Mouse (Mus musculus): ENCODE measurements around the gene Parvg. TPM values are rescaled to one million over a fixed set of nuclear protein-coding genes. Genes with fewer than 3 reads are reported as not detected.

The Parvg gene
- polyA plus RNA-seq, 1 experiment: 63.0 TPM

DNA sequence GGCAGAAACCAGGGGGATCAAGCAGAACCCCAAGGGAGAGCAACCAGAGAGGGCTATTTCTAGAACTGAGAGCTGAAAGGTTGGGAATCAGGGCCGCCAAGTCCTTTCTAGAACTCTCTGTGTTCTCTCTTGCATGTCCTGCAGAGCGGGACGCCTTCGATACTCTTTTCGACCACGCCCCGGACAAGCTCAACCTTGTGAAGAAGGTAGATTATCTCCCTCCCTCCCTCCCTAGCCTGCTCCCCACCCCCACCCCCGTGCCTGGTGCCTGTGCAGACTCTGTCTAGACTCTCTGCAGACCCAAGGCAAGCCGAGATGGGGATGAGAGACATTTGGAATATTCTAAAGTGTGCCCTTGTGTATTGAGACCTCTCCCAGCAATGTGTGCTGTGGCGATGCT lies 20.6 kb upstream of the Parvg start:
- Histone ChIP-seq H3K27me3 (ENCODE audit: control insufficient read depth, insufficient read depth, low read length) (no peaks in the 10 kb centered on the region), H3K4me3 (ENCODE audit: control insufficient read depth, low read depth, low read length) (no peak overlapping the region), H3K27ac (ENCODE audit: control insufficient read depth, insufficient read depth, low read depth, low read length) (no peak overlapping the region), H3K4me1 (ENCODE audit: control insufficient read depth, insufficient read depth, low read length) (peaks cover 5% of the 10 kb centered on the region), H3K36me3 (ENCODE audit: control insufficient read depth, insufficient read depth, low read length) (no peaks in the 10 kb centered on the region)
- TF ChIP-seq POLR2A (IDR thresholded peaks at IDR 0.05; ENCODE audit: control insufficient read depth, low read depth, low read length): no peak
- TF ChIP-seq CTCF (IDR thresholded peaks at IDR 0.05; ENCODE audit: control insufficient read depth, insufficient read depth, insufficient replicate concordance, low read depth, low read length): no peak

DNA sequence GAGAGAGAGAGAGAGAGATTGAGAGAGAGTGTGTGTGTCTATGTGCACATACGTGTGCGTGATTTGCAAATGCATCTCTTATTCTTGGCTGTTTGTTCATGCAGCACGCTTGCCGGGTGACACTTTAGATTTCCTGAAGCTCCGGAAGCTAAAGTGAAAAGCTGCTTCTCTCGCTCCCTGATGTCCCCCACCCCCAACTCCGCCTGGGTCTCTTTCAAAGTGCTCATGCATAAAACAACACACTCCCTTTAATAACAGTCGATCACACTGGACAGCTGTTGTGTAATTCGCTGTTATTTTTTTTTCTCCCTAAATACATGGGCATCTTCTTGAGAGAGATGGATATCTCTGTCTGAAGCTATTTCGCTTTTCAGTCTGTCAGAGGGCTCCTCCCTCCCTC lies 18.5 kb upstream of the Parvg start:
- no peaks in the 10 kb centered on the region for H3K36me3 ChIP-seq (ENCODE audit: control insufficient read depth, insufficient read depth, low read length)
- H3K27me3 ChIP-seq (ENCODE audit: control insufficient read depth, insufficient read depth, low read length): no peaks in the 10 kb centered on the region
- no peak overlapping the region for H3K4me3 ChIP-seq (ENCODE audit: control insufficient read depth, low read depth, low read length)
- TF ChIP-seq POLR2A (IDR thresholded peaks at IDR 0.05; ENCODE audit: control insufficient read depth, low read depth, low read length): no peak
- H3K4me1 ChIP-seq (ENCODE audit: control insufficient read depth, insufficient read depth, low read length): no peaks in the 10 kb centered on the region; the same call in 1 of the 2 replicates
- H3K27ac ChIP-seq (ENCODE audit: control insufficient read depth, insufficient read depth, low read depth, low read length): no peak overlapping the region

DNA sequence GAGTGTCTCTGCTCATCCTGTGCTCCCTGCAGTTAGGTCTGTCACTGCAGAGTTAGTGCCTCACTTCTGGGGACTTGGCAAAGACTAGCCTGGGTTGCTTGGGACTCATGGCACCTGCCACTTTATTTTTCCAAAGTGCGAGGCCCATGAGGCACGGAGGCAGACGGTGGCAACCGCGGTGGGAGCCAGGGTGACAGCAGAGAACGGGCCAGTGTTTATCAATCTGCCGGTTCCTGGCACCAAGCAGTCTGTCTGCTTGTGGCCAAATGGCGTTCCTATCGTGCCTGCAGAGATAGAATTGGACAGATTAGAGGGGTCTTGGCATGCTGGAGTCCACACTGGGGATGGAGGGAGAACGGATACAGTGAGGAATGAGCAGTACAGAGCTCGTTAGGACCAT lies 13.6 kb upstream of the Parvg start:
- peaks cover 2% of the 10 kb centered on the region for H3K4me1 ChIP-seq (ENCODE audit: control insufficient read depth, insufficient read depth, low read length)
- no peaks in the 10 kb centered on the region for H3K36me3 ChIP-seq (ENCODE audit: control insufficient read depth, insufficient read depth, low read length)
- TF ChIP-seq POLR2A (IDR thresholded peaks at IDR 0.05; ENCODE audit: control insufficient read depth, low read depth, low read length) (no peak), CTCF (IDR thresholded peaks at IDR 0.05; ENCODE audit: control insufficient read depth, insufficient read depth, insufficient replicate concordance, low read depth, low read length) (no peak)
- no peaks in the 10 kb centered on the region for H3K27me3 ChIP-seq (ENCODE audit: control insufficient read depth, insufficient read depth, low read length)
- H3K27ac ChIP-seq (ENCODE audit: control insufficient read depth, insufficient read depth, low read depth, low read length): no peak overlapping the region
- H3K4me3 ChIP-seq (ENCODE audit: control insufficient read depth, low read depth, low read length): no peak overlapping the region

DNA sequence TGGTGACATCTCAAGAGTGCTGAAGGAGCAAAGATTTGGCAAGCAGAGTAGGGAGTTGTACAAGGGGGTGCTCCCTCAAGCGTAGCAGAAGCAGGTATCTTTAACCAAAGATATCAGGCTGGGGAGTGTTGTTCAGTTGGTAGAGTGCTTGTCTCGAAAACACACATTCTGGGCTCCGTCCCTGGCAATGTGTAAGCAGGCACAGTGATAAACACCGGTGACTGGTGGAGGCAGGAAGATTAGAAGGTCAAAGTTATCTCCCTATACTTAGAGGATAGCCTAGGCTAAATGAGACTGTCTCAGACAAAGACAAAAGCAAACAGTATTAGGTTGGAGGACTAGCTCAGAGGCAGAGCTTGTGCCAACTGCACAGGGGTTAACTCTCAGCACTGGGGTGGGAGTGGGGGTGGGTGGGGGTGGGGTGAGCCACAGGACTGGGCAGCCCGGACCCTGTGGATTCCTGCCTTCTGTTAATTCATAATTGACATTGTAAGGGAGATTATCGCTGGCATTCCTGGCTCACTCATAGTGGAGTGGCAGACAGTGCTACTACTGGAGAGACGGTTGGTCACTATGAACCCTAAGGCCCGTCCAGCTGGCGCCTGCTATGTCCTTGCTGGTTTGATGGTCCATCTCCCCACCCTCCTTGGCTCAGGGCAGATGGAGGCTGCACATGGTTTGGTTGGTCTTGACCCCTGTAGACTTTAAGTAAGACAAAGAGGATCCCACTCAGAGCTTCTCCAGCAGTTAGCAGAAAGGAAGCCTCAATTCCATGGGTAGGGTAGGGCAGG lies 12.3 kb upstream of the Parvg start:
- H3K36me3 ChIP-seq (ENCODE audit: control insufficient read depth, insufficient read depth, low read length): no peaks in the 10 kb centered on the region
- peaks cover 2% of the 10 kb centered on the region for H3K4me1 ChIP-seq (ENCODE audit: control insufficient read depth, insufficient read depth, low read length)
- no peaks in the 10 kb centered on the region for H3K27me3 ChIP-seq (ENCODE audit: control insufficient read depth, insufficient read depth, low read length)
- H3K27ac ChIP-seq (ENCODE audit: control insufficient read depth, insufficient read depth, low read depth, low read length): no peak overlapping the region
- no peak overlapping the region for H3K4me3 ChIP-seq (ENCODE audit: control insufficient read depth, low read depth, low read length)
- TF ChIP-seq CTCF (IDR thresholded peaks at IDR 0.05; ENCODE audit: control insufficient read depth, insufficient read depth, insufficient replicate concordance, low read depth, low read length) (no peak), POLR2A (IDR thresholded peaks at IDR 0.05; ENCODE audit: control insufficient read depth, low read depth, low read length) (no peak)

DNA sequence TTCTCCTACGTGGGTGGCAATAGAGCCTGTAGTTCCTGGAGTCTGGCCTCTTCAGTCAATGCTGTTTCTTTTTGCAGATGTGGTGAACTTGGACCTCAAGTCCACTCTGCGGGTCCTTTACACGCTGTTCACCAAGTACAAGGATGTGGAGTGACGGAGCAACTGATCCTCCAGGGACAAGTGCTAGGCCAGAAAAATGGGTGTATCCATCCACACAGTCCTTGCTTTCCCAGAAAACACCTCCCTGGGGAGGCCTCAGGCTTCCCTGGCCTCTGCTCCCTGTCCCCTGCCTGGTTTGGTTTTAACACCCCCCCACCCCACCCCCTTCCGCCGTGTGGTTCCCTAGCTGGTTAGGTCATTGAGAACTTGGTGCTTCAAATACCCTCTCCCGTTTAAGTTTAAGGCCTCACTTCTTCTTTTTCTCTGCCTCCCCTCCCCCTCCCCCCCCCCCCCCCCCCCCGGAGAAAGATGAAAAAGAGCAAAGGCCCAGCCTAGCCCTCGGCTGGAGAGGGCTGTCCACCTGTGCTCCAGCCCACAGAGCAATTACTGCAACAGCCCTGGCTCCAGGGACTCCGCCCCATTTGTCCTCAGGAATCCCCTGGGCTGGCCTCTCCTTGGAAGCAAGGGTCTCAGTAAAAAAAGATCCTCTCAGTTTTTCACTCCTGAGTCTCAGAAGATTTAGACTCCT lies 10.8 kb upstream of the Parvg start:
- no peak for TF ChIP-seq POLR2A (IDR thresholded peaks at IDR 0.05; ENCODE audit: control insufficient read depth, low read depth, low read length)
- no peak for TF ChIP-seq CTCF (IDR thresholded peaks at IDR 0.05; ENCODE audit: control insufficient read depth, insufficient read depth, insufficient replicate concordance, low read depth, low read length)
- Histone ChIP-seq H3K27me3 (ENCODE audit: control insufficient read depth, insufficient read depth, low read length) (no peaks in the 10 kb centered on the region), H3K27ac (ENCODE audit: control insufficient read depth, insufficient read depth, low read depth, low read length) (no peak overlapping the region), H3K36me3 (ENCODE audit: control insufficient read depth, insufficient read depth, low read length) (no peaks in the 10 kb centered on the region), H3K4me3 (ENCODE audit: control insufficient read depth, low read depth, low read length) (no peak overlapping the region), H3K4me1 (ENCODE audit: control insufficient read depth, insufficient read depth, low read length) (peaks cover 2% of the 10 kb centered on the region)

DNA sequence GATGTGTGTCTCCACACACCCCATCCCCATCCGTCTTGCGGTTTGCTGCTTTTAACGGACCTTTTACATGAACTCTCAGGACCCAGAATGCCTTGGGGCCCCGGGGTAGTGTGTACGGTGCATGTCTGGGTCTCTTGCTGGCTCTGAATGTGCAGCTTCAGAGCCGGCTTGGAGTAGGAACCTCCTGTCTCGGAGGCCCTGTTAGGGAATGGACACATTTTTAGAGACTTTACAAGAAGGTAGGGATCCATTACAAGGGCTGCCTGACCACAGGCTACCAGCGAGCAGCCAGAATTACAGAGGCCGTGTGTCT lies 10.3 kb upstream of the Parvg start:
- no peak overlapping the region for H3K27ac ChIP-seq (ENCODE audit: control insufficient read depth, insufficient read depth, low read depth, low read length)
- peaks cover 2% of the 10 kb centered on the region for H3K4me1 ChIP-seq (ENCODE audit: control insufficient read depth, insufficient read depth, low read length)
- H3K36me3 ChIP-seq (ENCODE audit: control insufficient read depth, insufficient read depth, low read length): no peaks in the 10 kb centered on the region
- TF ChIP-seq CTCF (IDR thresholded peaks at IDR 0.05; ENCODE audit: control insufficient read depth, insufficient read depth, insufficient replicate concordance, low read depth, low read length) (no peak), POLR2A (IDR thresholded peaks at IDR 0.05; ENCODE audit: control insufficient read depth, low read depth, low read length) (no peak)
- no peak overlapping the region for H3K4me3 ChIP-seq (ENCODE audit: control insufficient read depth, low read depth, low read length)
- no peaks in the 10 kb centered on the region for H3K27me3 ChIP-seq (ENCODE audit: control insufficient read depth, insufficient read depth, low read length)

DNA sequence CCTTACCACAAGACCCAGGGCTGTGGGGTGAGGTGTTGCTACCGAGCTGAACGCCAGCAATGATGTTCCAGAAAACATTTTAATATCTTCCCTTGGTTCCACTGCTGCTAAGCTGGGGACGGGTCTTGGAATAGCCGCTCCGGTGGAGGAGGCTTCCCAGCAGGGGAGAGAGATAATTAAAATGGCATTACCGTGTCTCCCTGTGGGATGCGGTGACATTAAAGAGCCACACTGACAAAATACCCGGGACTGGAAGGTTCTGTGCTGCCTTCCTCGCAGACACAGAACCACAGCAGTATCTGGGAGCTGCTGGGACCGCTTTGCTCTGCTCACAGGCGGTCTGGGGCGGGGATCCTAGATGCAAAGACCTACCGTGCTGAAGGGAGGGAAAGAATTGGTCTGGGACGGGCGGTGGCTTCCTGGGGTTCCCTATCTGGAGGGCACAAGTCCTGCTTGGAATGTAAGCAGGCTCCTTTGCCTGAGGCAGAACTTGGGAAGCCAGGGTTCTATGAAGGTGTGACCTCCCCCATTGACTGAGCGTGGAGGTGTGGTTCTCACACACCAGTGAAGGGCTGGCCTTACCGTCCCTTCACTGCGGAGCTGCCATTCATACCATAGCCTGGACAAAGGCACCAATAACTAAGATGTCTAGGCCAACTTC lies 9.3 kb upstream of the Parvg start:
- Histone ChIP-seq H3K27ac (ENCODE audit: control insufficient read depth, insufficient read depth, low read depth, low read length) (no peak overlapping the region), H3K36me3 (ENCODE audit: control insufficient read depth, insufficient read depth, low read length) (no peaks in the 10 kb centered on the region), H3K27me3 (ENCODE audit: control insufficient read depth, insufficient read depth, low read length) (no peaks in the 10 kb centered on the region), H3K4me3 (ENCODE audit: control insufficient read depth, low read depth, low read length) (no peak overlapping the region), H3K4me1 (ENCODE audit: control insufficient read depth, insufficient read depth, low read length) (peaks cover 2% of the 10 kb centered on the region)
- no peak for TF ChIP-seq CTCF (IDR thresholded peaks at IDR 0.05; ENCODE audit: control insufficient read depth, insufficient read depth, insufficient replicate concordance, low read depth, low read length)
- no peak for TF ChIP-seq POLR2A (IDR thresholded peaks at IDR 0.05; ENCODE audit: control insufficient read depth, low read depth, low read length)

Data from testis, adult 2 months (tissue).